Mouse (Mus musculus) B cell, adult 2 months (primary cell): ENCODE measurements at regions not wholly inside any gene's neighbourhood (a gene's known extent, or its start where the extent isn't known, plus 50 kb on each side); places are given as distances from the start of the nearest gene placed in this dataset.

Experiments
- DNase-seq, 2 experiments: peaks; one replicate each; pipeline ENCODE4 v3.0.0; 2022

GRCm38 (mm10) chr2:174848981-174849681 is 88.7 kb downstream of the Edn3 start:
- DNase-seq, result no peak

GRCm38 (mm10) chr2:174850860-174851259 is 90.4 kb downstream of the Edn3 start:
- no peak for DNase-seq

GRCm38 (mm10) chr2:174851525-174852330 is 91.3 kb downstream of the Edn3 start:
- DNase-seq, result peak; percentile 76 to 80

- DNase-seq, result no peak
Measured at GRCm38 (mm10) chr2:174853786-174854185, 93.4 kb downstream of the Edn3 start.

- no peak for DNase-seq
Measured at GRCm38 (mm10) chr2:174855548-174855947, 95.1 kb downstream of the Edn3 start.

GRCm38 (mm10) chr2:174856135-174856534 is 95.7 kb downstream of the Edn3 start:
- no peak for DNase-seq

GRCm38 (mm10) chr2:174858011-174858834 is 97.8 kb downstream of the Edn3 start:
- DNase-seq, result peak; percentile 60 to 65

- no peak for DNase-seq
Measured at GRCm38 (mm10) chr2:174858835-174859215, 98.4 kb downstream of the Edn3 start.

- DNase-seq, result peak; percentile 65 to 67
Measured at GRCm38 (mm10) chr2:174859533-174859932, 99.1 kb downstream of the Edn3 start.

- DNase-seq, result no peak
Measured at GRCm38 (mm10) chr2:174864657-174865056, 104.2 kb downstream of the Edn3 start.

- no peak for DNase-seq
Measured at GRCm38 (mm10) chr2:174866546-174866945, 106.1 kb downstream of the Edn3 start.

GRCm38 (mm10) chr2:174867397-174867796 is 107.0 kb downstream of the Edn3 start:
- DNase-seq, result no peak

GRCm38 (mm10) chr2:174868186-174868585 is 107.8 kb downstream of the Edn3 start:
- no peak for DNase-seq

- no peak for DNase-seq
Measured at GRCm38 (mm10) chr2:174868743-174869369, 108.4 kb downstream of the Edn3 start.

- DNase-seq, result peak; percentile 51 to 54
Measured at GRCm38 (mm10) chr2:174870284-174870683, 109.9 kb downstream of the Edn3 start.

GRCm38 (mm10) chr2:174871225-174871624 is 110.8 kb downstream of the Edn3 start:
- peak; percentile 90 to 91 for DNase-seq

GRCm38 (mm10) chr2:174871844-174872243 is 111.4 kb downstream of the Edn3 start:
- peak; percentile 12 to 29 for DNase-seq

GRCm38 (mm10) chr2:174876886-174877285 is 116.5 kb downstream of the Edn3 start:
- DNase-seq, result no peak

GRCm38 (mm10) chr2:174878979-174879378 is 118.6 kb downstream of the Edn3 start:
- DNase-seq, result no peak

- peak; percentile 83 to 88 for DNase-seq
Measured at GRCm38 (mm10) chr2:174880659-174881058, 120.2 kb downstream of the Edn3 start.

- DNase-seq, result no peak
Measured at GRCm38 (mm10) chr2:174884232-174885225, 124.1 kb downstream of the Edn3 start.
